Mouse (Mus musculus): ENCODE data around the gene Tcf7l2. TPM values are rescaled to one million over a fixed set of nuclear protein-coding genes. Genes with fewer than 3 reads are reported as not detected.

The Tcf7l2 gene
- polyA plus RNA-seq, 1 experiment from 2014 or later, result 45.6 TPM

DNA sequence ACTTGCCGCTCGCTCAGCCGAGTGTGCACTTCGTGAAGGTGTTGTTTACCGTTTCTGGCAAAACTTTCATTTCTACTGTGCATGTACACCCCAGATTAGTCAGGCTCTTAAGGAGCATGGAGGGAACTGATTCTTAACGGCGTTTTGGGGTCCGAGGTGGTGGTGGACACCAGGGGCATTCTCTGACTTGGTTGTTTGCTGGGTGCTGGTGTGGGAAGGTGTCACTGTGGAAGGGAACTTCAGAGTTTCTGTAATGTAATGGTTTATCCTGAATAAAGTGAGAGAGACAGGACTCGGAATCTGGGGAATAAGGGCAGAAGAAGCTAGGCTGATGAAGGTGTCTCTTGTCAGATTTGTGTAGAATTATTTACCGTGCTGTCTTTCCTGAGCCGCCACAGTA lies 151.9 kb downstream of the Tcf7l2 start:
- Histone ChIP-seq H3K4me3 (ENCODE audit: low read length) (no peak overlapping the region), H3K9ac (ENCODE audit: low read length) (no peak overlapping the region), H3K27ac (ENCODE audit: low read length) (no peak overlapping the region), H3K27me3 (ENCODE audit: control insufficient read depth, insufficient read depth, low read length) (no peaks in the 10 kb centered on the region), H3K36me3 (ENCODE audit: control insufficient read depth, insufficient read depth) (0 out of 2 replicates have a peak, but pooled peaks cover 4% of the 10 kb centered on the region), H3K4me2 (ENCODE audit: low read depth, low read length) (no peak overlapping the region), H3K9me3 (replicated peaks; ENCODE audit: control insufficient read depth, low read length) (no peaks in the 10 kb centered on the region), H3K4me1 (ENCODE audit: control insufficient read depth, insufficient read depth, low read length) (peaks cover 13% of the 10 kb centered on the region; the same call in 1 of the 2 replicates)
- WGBS, result 86% methylated on average over 11 of the region's 11 CpGs
- ATAC-seq (replicated peaks; ENCODE audit: extremely low read depth, insufficient read depth, low FRiP score), result no peak

DNA sequence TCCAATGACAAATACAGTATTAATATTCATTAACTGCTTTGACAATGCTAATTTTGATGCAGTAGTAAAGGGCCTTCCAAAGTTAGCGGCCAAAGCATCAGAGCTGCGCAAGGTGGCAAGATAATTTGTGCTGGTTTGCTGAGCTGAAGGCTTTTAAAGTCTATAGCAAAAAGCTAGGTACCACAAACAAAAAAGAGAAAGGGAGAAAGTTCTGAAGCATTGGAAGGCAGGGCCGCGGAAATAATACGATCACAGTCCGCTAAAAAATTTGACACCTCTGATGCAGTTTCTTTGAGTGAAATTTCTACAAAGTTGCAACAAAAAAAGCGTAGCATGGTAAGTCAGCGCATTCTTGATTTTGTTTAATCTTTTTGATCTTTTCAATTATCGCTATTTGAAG lies 152.8 kb downstream of the Tcf7l2 start:
- no peaks in the 10 kb centered on the region for H3K36me3 ChIP-seq (ENCODE audit: control insufficient read depth, insufficient read depth)

DNA sequence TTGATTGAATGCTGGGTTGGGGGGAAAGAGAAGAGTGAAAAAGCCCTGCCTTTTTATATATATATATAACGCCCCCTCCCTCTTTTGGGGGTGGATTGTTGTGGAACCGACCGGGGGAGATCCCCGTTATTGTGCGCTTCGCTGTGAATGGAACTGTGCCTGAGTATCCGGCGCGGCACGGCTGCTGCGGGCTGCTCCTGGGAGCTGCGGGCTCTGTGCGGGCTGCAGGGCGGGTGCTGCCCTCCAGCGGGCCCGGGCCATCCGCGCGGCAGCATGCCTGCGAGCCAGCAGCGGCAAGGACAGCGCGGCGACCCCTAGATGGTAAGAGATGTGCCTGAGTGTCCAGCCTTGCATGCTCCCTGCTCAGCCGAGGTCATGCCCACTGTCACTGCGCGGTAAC lies 153.7 kb downstream of the Tcf7l2 start:
- ATAC-seq (replicated peaks; ENCODE audit: extremely low read depth, insufficient read depth, low FRiP score), result peak; percentile 79
- Histone ChIP-seq H3K9ac (ENCODE audit: low read length) (peak overlapping the region; percentile 57), H3K27me3 (ENCODE audit: control insufficient read depth, insufficient read depth, low read length) (no peaks in the 10 kb centered on the region), H3K36me3 (ENCODE audit: control insufficient read depth, insufficient read depth) (no peaks in the 10 kb centered on the region), H3K4me3 (ENCODE audit: low read length) (peak overlapping the region; percentile 38), H3K9me3 (replicated peaks; ENCODE audit: control insufficient read depth, low read length) (no peaks in the 10 kb centered on the region), H3K27ac (ENCODE audit: low read length) (no peak overlapping the region), H3K4me1 (ENCODE audit: control insufficient read depth, insufficient read depth, low read length) (peaks cover 13% of the 10 kb centered on the region; the same call in 1 of the 2 replicates), H3K4me2 (ENCODE audit: low read depth, low read length) (peak overlapping the region; percentile 65)
- 1% methylated on average over 27 of the region's 27 CpGs for WGBS

More for the DNA sequence above, 152.8 kb downstream of the Tcf7l2 start:
- H3K4me3 ChIP-seq (ENCODE audit: low read length), result no peak overlapping the region
- H3K4me2 ChIP-seq (ENCODE audit: low read depth, low read length), result no peak overlapping the region
- H3K9ac ChIP-seq (ENCODE audit: low read length), result no peak overlapping the region
- peaks cover 13% of the 10 kb centered on the region; the same call in 1 of the 2 replicates for H3K4me1 ChIP-seq (ENCODE audit: control insufficient read depth, insufficient read depth, low read length)
- WGBS, result 78% methylated on average over 9 of the region's 9 CpGs
- H3K9me3 ChIP-seq (replicated peaks; ENCODE audit: control insufficient read depth, low read length), result no peaks in the 10 kb centered on the region
- no peak overlapping the region for H3K27ac ChIP-seq (ENCODE audit: low read length)
- ATAC-seq (replicated peaks; ENCODE audit: extremely low read depth, insufficient read depth, low FRiP score), result no peak
- H3K27me3 ChIP-seq (ENCODE audit: control insufficient read depth, insufficient read depth, low read length), result no peaks in the 10 kb centered on the region

DNA sequence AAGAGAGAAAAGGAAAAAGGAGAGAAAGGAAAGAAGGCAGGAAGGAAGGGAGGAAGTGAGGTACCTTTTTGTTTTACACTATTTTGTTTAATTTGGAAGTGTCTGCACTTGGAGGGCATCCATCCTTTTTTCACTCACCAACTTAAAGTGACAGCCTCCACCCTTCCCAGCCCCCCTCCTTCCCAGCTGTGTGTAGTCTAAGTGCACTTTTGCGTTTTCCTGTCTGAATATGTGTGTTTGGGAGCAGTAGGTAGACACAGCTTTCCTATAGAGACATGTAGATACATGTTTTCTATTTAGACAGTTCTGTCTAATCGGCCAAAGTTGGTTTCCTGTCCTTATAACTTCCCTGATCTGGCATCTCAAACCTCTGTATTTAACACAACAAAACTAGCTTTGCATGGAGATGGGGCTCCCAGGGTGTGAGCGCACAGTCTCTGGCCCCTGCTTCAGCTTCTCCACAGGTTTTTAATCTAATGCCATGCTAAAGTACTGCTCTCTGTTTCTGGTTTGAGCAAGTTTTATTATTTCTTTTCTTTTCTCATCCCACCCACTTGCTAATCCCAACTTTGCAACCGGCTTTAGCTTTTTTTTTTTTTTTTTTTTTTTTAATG lies 154.3 kb downstream of the Tcf7l2 start:
- no peaks in the 10 kb centered on the region for H3K36me3 ChIP-seq (ENCODE audit: control insufficient read depth, insufficient read depth)
- H3K9ac ChIP-seq (ENCODE audit: low read length), result peak overlapping the region; percentile 57
- peaks cover 16% of the 10 kb centered on the region; the same call in 1 of the 2 replicates for H3K4me1 ChIP-seq (ENCODE audit: control insufficient read depth, insufficient read depth, low read length)
- no peaks in the 10 kb centered on the region for H3K9me3 ChIP-seq (replicated peaks; ENCODE audit: control insufficient read depth, low read length)
- H3K27me3 ChIP-seq (ENCODE audit: control insufficient read depth, insufficient read depth, low read length), result no peaks in the 10 kb centered on the region
- H3K4me2 ChIP-seq (ENCODE audit: low read depth, low read length), result peak overlapping the region; percentile 65
- peak overlapping the region; percentile 38 for H3K4me3 ChIP-seq (ENCODE audit: low read length)
- 44% methylated on average over 4 of the region's 4 CpGs for WGBS
- ATAC-seq (replicated peaks; ENCODE audit: extremely low read depth, insufficient read depth, low FRiP score), result no peak
- no peak overlapping the region for H3K27ac ChIP-seq (ENCODE audit: low read length)

DNA sequence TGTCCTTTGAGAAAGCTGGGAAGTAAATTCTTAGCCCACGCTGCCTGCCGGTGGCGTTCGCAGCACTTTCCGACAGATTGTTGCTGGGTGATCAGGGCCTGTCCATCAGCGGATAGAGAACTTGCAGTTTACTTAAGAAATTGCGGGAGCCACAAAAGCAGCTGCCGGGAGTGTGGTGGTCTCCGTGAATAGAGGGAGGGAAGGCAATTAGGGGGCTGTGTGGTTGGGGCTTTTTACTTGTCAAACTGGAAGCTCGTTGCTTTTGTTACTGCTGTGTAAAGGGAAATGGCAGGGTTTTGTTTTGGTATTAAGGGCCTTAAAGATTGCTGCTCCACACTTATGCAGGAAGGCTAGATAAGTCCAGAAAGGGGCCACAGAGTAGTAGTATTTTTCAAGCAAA lies 155.0 kb downstream of the Tcf7l2 start:
- no peak overlapping the region for H3K27ac ChIP-seq (ENCODE audit: low read length)
- no peak overlapping the region; the same call in 1 of the 2 replicates for H3K9ac ChIP-seq (ENCODE audit: low read length)
- peaks cover 16% of the 10 kb centered on the region; the same call in 1 of the 2 replicates for H3K4me1 ChIP-seq (ENCODE audit: control insufficient read depth, insufficient read depth, low read length)
- peak overlapping the region; percentile 5; the same call in 1 of the 2 replicates for H3K4me2 ChIP-seq (ENCODE audit: low read depth, low read length)
- H3K27me3 ChIP-seq (ENCODE audit: control insufficient read depth, insufficient read depth, low read length), result no peaks in the 10 kb centered on the region
- no peaks in the 10 kb centered on the region for H3K36me3 ChIP-seq (ENCODE audit: control insufficient read depth, insufficient read depth)
- 49% methylated on average over 10 of the region's 10 CpGs for WGBS
- no peaks in the 10 kb centered on the region for H3K9me3 ChIP-seq (replicated peaks; ENCODE audit: control insufficient read depth, low read length)
- no peak overlapping the region for H3K4me3 ChIP-seq (ENCODE audit: low read length)
- no peak for ATAC-seq (replicated peaks; ENCODE audit: extremely low read depth, insufficient read depth, low FRiP score)

DNA sequence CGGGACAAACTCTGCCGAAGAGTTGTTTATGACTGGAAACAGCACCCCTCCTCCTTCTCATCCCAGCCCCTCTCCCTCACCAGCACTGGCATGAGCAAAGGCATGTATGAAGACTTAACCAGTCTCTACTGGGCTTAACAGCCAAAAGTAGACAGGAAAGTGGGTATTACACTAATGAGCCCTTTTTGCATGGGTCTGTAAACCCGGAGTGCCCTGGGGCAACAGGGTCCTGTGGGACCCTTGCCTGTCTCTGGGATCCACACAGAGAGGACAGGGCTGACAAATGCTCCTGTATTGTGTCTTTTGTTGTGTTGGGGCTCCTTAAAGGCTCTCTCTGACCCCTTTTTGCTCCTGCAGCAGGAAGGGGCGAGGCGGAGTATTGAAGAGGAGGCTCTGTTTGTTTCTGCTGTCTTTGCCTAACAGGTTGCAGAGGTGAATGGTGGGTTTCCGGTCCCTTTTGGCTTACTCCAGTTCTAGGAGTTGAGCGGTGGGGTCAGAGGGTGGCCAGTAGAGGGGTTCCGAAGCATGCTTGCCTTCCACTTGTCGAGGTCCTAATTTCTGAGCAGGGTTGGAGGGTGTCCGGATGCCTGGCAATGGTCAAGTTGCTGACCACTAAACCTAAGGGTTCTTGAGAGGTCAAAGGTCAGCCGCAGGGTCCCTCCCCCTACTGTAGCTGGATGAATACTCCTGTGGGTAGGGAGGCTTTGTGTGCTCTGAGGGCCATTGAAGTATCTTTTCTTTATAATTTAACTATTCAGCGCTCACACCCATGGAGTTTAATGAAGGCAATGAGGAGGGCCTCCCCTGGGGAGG lies 161.2 kb downstream of the Tcf7l2 start:
- no peak overlapping the region for H3K4me2 ChIP-seq (ENCODE audit: low read depth, low read length)
- H3K4me1 ChIP-seq (ENCODE audit: control insufficient read depth, insufficient read depth, low read length), result peaks cover 3% of the 10 kb centered on the region; the same call in 1 of the 2 replicates
- H3K9ac ChIP-seq (ENCODE audit: low read length), result no peak overlapping the region
- no peaks in the 10 kb centered on the region for H3K27me3 ChIP-seq (ENCODE audit: control insufficient read depth, insufficient read depth, low read length)
- ATAC-seq (replicated peaks; ENCODE audit: extremely low read depth, insufficient read depth, low FRiP score), result no peak
- H3K36me3 ChIP-seq (ENCODE audit: control insufficient read depth, insufficient read depth), result no peaks in the 10 kb centered on the region
- 87% methylated on average over 12 of the region's 12 CpGs for WGBS
- H3K27ac ChIP-seq (ENCODE audit: low read length), result no peak overlapping the region
- no peak overlapping the region for H3K4me3 ChIP-seq (ENCODE audit: low read length)
- no peaks in the 10 kb centered on the region for H3K9me3 ChIP-seq (replicated peaks; ENCODE audit: control insufficient read depth, low read length)

DNA sequence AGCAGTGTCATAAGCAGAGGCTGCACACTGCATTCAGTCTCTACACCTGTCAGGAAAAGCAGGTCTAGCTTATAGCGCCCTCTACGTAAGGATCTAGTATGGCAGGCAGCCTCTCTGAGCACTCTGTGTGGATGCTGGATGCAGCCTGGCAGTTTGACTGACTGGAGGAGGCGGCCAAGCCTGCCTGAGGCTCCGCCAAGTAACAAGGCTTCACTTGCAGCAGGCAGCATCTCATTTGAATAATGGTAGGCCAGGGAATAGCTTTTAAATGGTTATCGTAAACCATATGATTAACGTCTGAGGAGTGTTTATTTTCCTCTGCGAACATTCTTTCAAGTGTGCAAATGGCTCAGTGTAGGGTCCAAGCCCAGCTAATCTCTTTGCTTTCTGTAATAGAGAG lies 167.4 kb downstream of the Tcf7l2 start:
- Histone ChIP-seq H3K4me3 (ENCODE audit: low read length) (no peak overlapping the region), H3K27me3 (ENCODE audit: control insufficient read depth, insufficient read depth, low read length) (no peaks in the 10 kb centered on the region), H3K27ac (ENCODE audit: low read length) (no peak overlapping the region), H3K9me3 (replicated peaks; ENCODE audit: control insufficient read depth, low read length) (peaks cover 6% of the 10 kb centered on the region; the same call in 1 of the 2 replicates), H3K4me1 (ENCODE audit: control insufficient read depth, insufficient read depth, low read length) (no peaks in the 10 kb centered on the region), H3K4me2 (ENCODE audit: low read depth, low read length) (no peak overlapping the region), H3K36me3 (ENCODE audit: control insufficient read depth, insufficient read depth) (peaks cover 26% of the 10 kb centered on the region), H3K9ac (ENCODE audit: low read length) (no peak overlapping the region)
- ATAC-seq (replicated peaks; ENCODE audit: extremely low read depth, insufficient read depth, low FRiP score), result no peak
- WGBS, result 69% methylated on average over 7 of the region's 7 CpGs

DNA sequence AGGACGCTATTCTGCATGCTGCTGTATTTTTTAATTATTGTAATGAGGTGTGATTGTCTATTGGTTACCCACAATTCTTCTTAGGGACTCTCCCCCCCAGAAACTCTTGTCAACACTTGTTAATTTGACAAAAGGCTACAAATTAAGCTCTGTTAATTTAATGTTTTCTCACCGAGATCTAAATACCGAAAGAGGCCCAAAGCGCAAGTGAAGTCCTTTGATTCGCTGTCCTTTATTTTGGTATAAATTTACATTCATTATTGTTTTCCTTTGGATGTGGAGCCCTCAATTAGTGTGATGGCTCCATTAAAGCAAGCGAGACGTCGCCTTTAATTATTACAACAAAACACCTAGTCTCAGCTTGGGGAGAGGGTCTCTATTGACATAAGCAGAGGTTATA lies 170.3 kb downstream of the Tcf7l2 start:
- H3K4me3 ChIP-seq (ENCODE audit: low read length), result no peak overlapping the region
- no peak overlapping the region for H3K27ac ChIP-seq (ENCODE audit: low read length)
- peaks cover 32% of the 10 kb centered on the region for H3K36me3 ChIP-seq (ENCODE audit: control insufficient read depth, insufficient read depth)
- no peaks in the 10 kb centered on the region for H3K27me3 ChIP-seq (ENCODE audit: control insufficient read depth, insufficient read depth, low read length)
- H3K9me3 ChIP-seq (replicated peaks; ENCODE audit: control insufficient read depth, low read length), result peaks cover 6% of the 10 kb centered on the region; the same call in 1 of the 2 replicates
- whole genome bisulfite sequencing, result 97% methylated on average over 8 of the region's 8 CpGs
- ATAC-seq (replicated peaks; ENCODE audit: extremely low read depth, insufficient read depth, low FRiP score), result no peak
- no peak overlapping the region for H3K4me2 ChIP-seq (ENCODE audit: low read depth, low read length)
- H3K9ac ChIP-seq (ENCODE audit: low read length), result no peak overlapping the region
- no peaks in the 10 kb centered on the region for H3K4me1 ChIP-seq (ENCODE audit: control insufficient read depth, insufficient read depth, low read length)

DNA sequence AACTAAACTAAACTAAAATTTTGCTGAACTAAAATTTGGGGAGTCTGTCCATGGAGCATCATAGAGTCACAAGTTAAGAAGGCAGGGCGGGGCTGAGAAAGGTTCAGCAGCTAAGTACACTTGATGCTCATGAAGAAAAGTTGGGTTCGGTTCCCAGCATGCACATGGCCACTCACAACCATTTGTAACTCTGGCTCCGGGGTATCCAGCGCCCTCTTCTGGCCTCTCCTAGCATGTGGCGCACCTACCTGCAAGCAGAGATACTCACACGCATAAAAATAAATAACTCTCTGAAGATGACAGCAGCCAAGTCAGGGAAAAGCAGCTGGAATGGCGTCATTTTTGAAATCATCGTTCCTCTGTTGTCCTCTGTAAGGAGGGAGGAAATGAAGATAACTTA lies 171.2 kb downstream of the Tcf7l2 start:
- 93% methylated on average over 8 of the region's 8 CpGs for WGBS
- no peaks in the 10 kb centered on the region for H3K4me1 ChIP-seq (ENCODE audit: control insufficient read depth, insufficient read depth, low read length)
- no peak overlapping the region for H3K4me2 ChIP-seq (ENCODE audit: low read depth, low read length)
- H3K36me3 ChIP-seq (ENCODE audit: control insufficient read depth, insufficient read depth), result peaks cover 37% of the 10 kb centered on the region
- no peaks in the 10 kb centered on the region for H3K27me3 ChIP-seq (ENCODE audit: control insufficient read depth, insufficient read depth, low read length)
- ATAC-seq (replicated peaks; ENCODE audit: extremely low read depth, insufficient read depth, low FRiP score), result no peak
- H3K9ac ChIP-seq (ENCODE audit: low read length), result no peak overlapping the region
- peaks cover 6% of the 10 kb centered on the region; the same call in 1 of the 2 replicates for H3K9me3 ChIP-seq (replicated peaks; ENCODE audit: control insufficient read depth, low read length)
- H3K27ac ChIP-seq (ENCODE audit: low read length), result no peak overlapping the region
- no peak overlapping the region for H3K4me3 ChIP-seq (ENCODE audit: low read length)

Data from heart, embryonic 16.5 days (tissue).